Mouse (Mus musculus): ENCODE measurements around the gene Cilp. TPM values are rescaled to one million over a fixed set of nuclear protein-coding genes. Genes with fewer than 3 reads are reported as not detected.

Cilp gene
- total RNA-seq, 1 experiment: 0.09 TPM

GRCm38 (mm10) chr9:65322255-65322900 is 57.4 kb downstream of the Cilp start:
- TF ChIP-seq HCFC1 (IDR thresholded peaks at IDR 0.05; ENCODE audit: borderline replicate concordance, insufficient read depth, low read length): no peak
- TF ChIP-seq ZNF384 (IDR thresholded peaks at IDR 0.05; ENCODE audit: low read depth, low read length): no peak
- no peak for TF ChIP-seq CHD2 (IDR thresholded peaks at IDR 0.05; ENCODE audit: low read depth, low read length)
- TF ChIP-seq MAFK (IDR thresholded peaks at IDR 0.05; ENCODE audit: insufficient read depth, low read depth, low read length): no peak
- TF ChIP-seq ZC3H11A (IDR thresholded peaks at IDR 0.05; ENCODE audit: borderline replicate concordance, low read depth, low read length): no peak
- no peak for DNase-seq (ENCODE audit: low read depth, low spot score)
- H3K4me1 ChIP-seq (ENCODE audit: control insufficient read depth in 2 of 2, insufficient read depth in 2 of 2, low read length in 2 of 2, poor library complexity in 1 of 2): peaks cover 0 to 2% of the 10 kb centered on the region in 2 experiments; a peak in 1 of 4 replicates
- no peaks in the 10 kb centered on the region for H3K9me3 ChIP-seq (ENCODE audit: control insufficient read depth, insufficient read depth, low read depth, low read length)
- H3K36me3 ChIP-seq (ENCODE audit: control insufficient read depth, insufficient read depth, low read length, poor library complexity, severe bottlenecking): peaks cover 4% of the 10 kb centered on the region
- no peak overlapping the region for H3K4me3 ChIP-seq (ENCODE audit: insufficient read depth in 1 of 2, low read depth in 1 of 2, low read length in 2 of 2, poor library complexity in 1 of 2, severe bottlenecking in 1 of 2)
- in situ Hi-C loops (cut with MboI; ENCODE audit: low sequenced_read_pairs in 2 of 2, unreplicated experiment in 2 of 2): no loop called here
- no peak overlapping the region for H3K27ac ChIP-seq (ENCODE audit: insufficient read depth, low read depth, low read length, poor library complexity, severe bottlenecking)
- H3K9ac ChIP-seq (ENCODE audit: insufficient read depth, low read depth, low read length, poor library complexity, severe bottlenecking): no peak overlapping the region

- TF ChIP-seq HCFC1 (IDR thresholded peaks at IDR 0.05; ENCODE audit: borderline replicate concordance, insufficient read depth, low read length) (no peak), CHD2 (IDR thresholded peaks at IDR 0.05; ENCODE audit: low read depth, low read length) (no peak), ZC3H11A (IDR thresholded peaks at IDR 0.05; ENCODE audit: borderline replicate concordance, low read depth, low read length) (no peak), MAFK (IDR thresholded peaks at IDR 0.05; ENCODE audit: insufficient read depth, low read depth, low read length) (peak; percentile 93)
- DNase-seq (ENCODE audit: low read depth, low spot score): no peak
- in situ Hi-C loops (cut with MboI; ENCODE audit: low sequenced_read_pairs in 2 of 2, unreplicated experiment in 2 of 2): no loop called here
- H3K4me3 ChIP-seq (ENCODE audit: insufficient read depth in 1 of 2, low read depth in 1 of 2, low read length in 2 of 2, poor library complexity in 1 of 2, severe bottlenecking in 1 of 2): no peak overlapping the region
- no peak overlapping the region for H3K9ac ChIP-seq (ENCODE audit: insufficient read depth, low read depth, low read length, poor library complexity, severe bottlenecking)
- H3K27ac ChIP-seq (ENCODE audit: insufficient read depth, low read depth, low read length, poor library complexity, severe bottlenecking): no peak overlapping the region
- H3K36me3 ChIP-seq (ENCODE audit: control insufficient read depth, insufficient read depth, low read length, poor library complexity, severe bottlenecking): peaks cover 4% of the 10 kb centered on the region
- peaks cover 0 to 6% of the 10 kb centered on the region in 2 experiments; a peak in 2 of 4 replicates for H3K4me1 ChIP-seq (ENCODE audit: control insufficient read depth in 2 of 2, insufficient read depth in 2 of 2, low read length in 2 of 2, poor library complexity in 1 of 2)
- no peaks in the 10 kb centered on the region for H3K9me3 ChIP-seq (ENCODE audit: control insufficient read depth, insufficient read depth, low read depth, low read length)
Measured at GRCm38 (mm10) chr9:65325971-65326370, 61.0 kb downstream of the Cilp start.

- Histone ChIP-seq H3K27ac (ENCODE audit: insufficient read depth, low read depth, low read length, poor library complexity, severe bottlenecking) (no peak overlapping the region), H3K9ac (ENCODE audit: insufficient read depth, low read depth, low read length, poor library complexity, severe bottlenecking) (no peak overlapping the region), H3K36me3 (ENCODE audit: control insufficient read depth, insufficient read depth, low read length, poor library complexity, severe bottlenecking) (peaks cover 4% of the 10 kb centered on the region), H3K4me1 (ENCODE audit: control insufficient read depth in 2 of 2, insufficient read depth in 2 of 2, low read length in 2 of 2, poor library complexity in 1 of 2) (peaks cover 0 to 6% of the 10 kb centered on the region in 2 experiments; a peak in 2 of 4 replicates), H3K4me3 (ENCODE audit: insufficient read depth in 1 of 2, low read depth in 1 of 2, low read length in 2 of 2, poor library complexity in 1 of 2, severe bottlenecking in 1 of 2) (no peak overlapping the region), H3K9me3 (ENCODE audit: control insufficient read depth, insufficient read depth, low read depth, low read length) (no peaks in the 10 kb centered on the region)
- DNase-seq (ENCODE audit: low read depth, low spot score): no peak
- TF ChIP-seq HCFC1 (IDR thresholded peaks at IDR 0.05; ENCODE audit: borderline replicate concordance, insufficient read depth, low read length) (no peak), CHD2 (IDR thresholded peaks at IDR 0.05; ENCODE audit: low read depth, low read length) (no peak), ZC3H11A (IDR thresholded peaks at IDR 0.05; ENCODE audit: borderline replicate concordance, low read depth, low read length) (no peak), MAFK (IDR thresholded peaks at IDR 0.05; ENCODE audit: insufficient read depth, low read depth, low read length) (no peak), ZNF384 (IDR thresholded peaks at IDR 0.05; ENCODE audit: low read depth, low read length) (no peak)
- in situ Hi-C loops (cut with MboI; ENCODE audit: low sequenced_read_pairs in 2 of 2, unreplicated experiment in 2 of 2): no loop called here
Measured at GRCm38 (mm10) chr9:65327371-65327770, 62.4 kb downstream of the Cilp start.

Other genes starting within 250 kb of the Cilp start
- 50.1 and 56.0 TPM in 2 replicates for gene Hacd3, start 243.5 kb upstream of the Cilp start, total RNA-seq (2012; rRNA removed)
- gene Dpp8, start 232.8 kb upstream of the Cilp start, total RNA-seq (2012; rRNA removed): 17.9 and 21.6 TPM in 2 replicates
- gene Igdcc4, start 163.7 kb upstream of the Cilp start, total RNA-seq (2012; rRNA removed): 8.8 and 17.9 TPM in 2 replicates
- 6.0 and 6.1 TPM in 2 replicates for gene Igdcc3, start 124.0 kb upstream of the Cilp start, total RNA-seq (2012; rRNA removed)
- 4.9 TPM in 2 replicates for gene Parp16, start 69.8 kb upstream of the Cilp start, total RNA-seq (2012; rRNA removed)
- gene Clpx, start 29.1 kb downstream of the Cilp start, total RNA-seq (2012; rRNA removed): 17.3 and 24.1 TPM in 2 replicates
- gene Pdcd7, start 80.9 kb downstream of the Cilp start, total RNA-seq (2012; rRNA removed): 23.7 and 27.5 TPM in 2 replicates
- 4.5 and 8.5 TPM in 2 replicates for gene Ubap1l, start 95.9 kb downstream of the Cilp start, total RNA-seq (2012; rRNA removed)
- 0.71 and 1.1 TPM in 2 replicates for gene Kbtbd13, start 126.5 kb downstream of the Cilp start, total RNA-seq (2012; rRNA removed)
- gene Rasl12, start 133.3 kb downstream of the Cilp start, total RNA-seq (2012; rRNA removed): 0.18 and 0.21 TPM in 2 replicates
- not detected in 2 replicates for gene Slc51b, start 157.8 kb downstream of the Cilp start, total RNA-seq (2012; rRNA removed)
- 9.1 and 9.6 TPM in 2 replicates for gene Mtfmt, start 170.6 kb downstream of the Cilp start, total RNA-seq (2012; rRNA removed)
- gene Spg21, start 195.8 kb downstream of the Cilp start, total RNA-seq (2012; rRNA removed): 28.5 and 31.7 TPM in 2 replicates